Mouse (Mus musculus) thymus, adult 2 months (tissue): ENCODE data around the gene Ticam1. TPM values are rescaled to one million over a fixed set of nuclear protein-coding genes. Genes with fewer than 3 reads are reported as not detected.

Source experiments
- DNase-seq: peaks from one replicate; pipeline ENCODE4 v3.0.0; 2021
- H3K27ac ChIP-seq: fragments of 200-500 bp; 2 replicates; pipeline ENCODE4 v1.5.1; 2012; ENCODE audit warnings: low read length, control low read depth; ENCODE audit not compliant: control insufficient read depth, insufficient read depth
- H3K27me3 ChIP-seq: fragments of 200-500 bp; 2 replicates; pipeline ENCODE4 v1.6.1; 2012; ENCODE audit warnings: mild to moderate bottlenecking, low read length, moderate library complexity, mixed read lengths; ENCODE audit not compliant: control insufficient read depth, insufficient read depth
- H3K36me3 ChIP-seq: fragments of 200-500 bp; 2 replicates; pipeline ENCODE4 v1.6.1; 2012; ENCODE audit warnings: mild to moderate bottlenecking, low read length, moderate library complexity; ENCODE audit not compliant: control insufficient read depth, insufficient read depth
- H3K4me1 ChIP-seq: fragments of 200-500 bp; replicated peaks from 2 replicates; pipeline ENCODE4 v1.6.1; 2012; ENCODE audit warnings: low read length; ENCODE audit not compliant: control insufficient read depth, insufficient read depth
- H3K4me3 ChIP-seq: fragments of 200-500 bp; 2 replicates; pipeline ENCODE4 v1.5.1; 2012; ENCODE audit warnings: mild to moderate bottlenecking, low read length, control low read depth, moderate library complexity; ENCODE audit not compliant: control insufficient read depth, insufficient read depth
- CTCF ChIP-seq: fragments of 200-500 bp; IDR thresholded peaks from 2 replicates; pipeline ENCODE4 v1.5.1; 2012; ENCODE audit warnings: mild to moderate bottlenecking, control low read depth, low read length, moderate library complexity, borderline replicate concordance; ENCODE audit not compliant: control insufficient read depth, poor library complexity, insufficient read depth; ENCODE audit errors: extremely low read depth
- POLR2A ChIP-seq: fragments of 200-500 bp; IDR thresholded peaks from 2 replicates; pipeline ENCODE4 v1.6.1; 2012; ENCODE audit warnings: mild to moderate bottlenecking, low read length, control low read depth, moderate library complexity; ENCODE audit not compliant: control insufficient read depth, poor library complexity, insufficient read depth; ENCODE audit errors: extremely low read depth
- WGBS: fragments of 180-500 bp; shearing (Covaris S2); methylation state at CpG from one replicate; pipeline ENCODE4 v1.1.7; 2018; 5-methylcytosine and 5-hydroxymethylcytosine counted together
- polyA plus RNA-seq: library from polyadenylated mRNA; depleted of rRNA; stranded (reverse); fragments of >200 nt; gene quantifications from 2 replicates; pipeline ENCODE4 v1.2.3, GENCODE M21; 2012; rRNA removed

Ticam1 gene
- polyA plus RNA-seq, 1 experiment, result 21.6 TPM

DNA sequence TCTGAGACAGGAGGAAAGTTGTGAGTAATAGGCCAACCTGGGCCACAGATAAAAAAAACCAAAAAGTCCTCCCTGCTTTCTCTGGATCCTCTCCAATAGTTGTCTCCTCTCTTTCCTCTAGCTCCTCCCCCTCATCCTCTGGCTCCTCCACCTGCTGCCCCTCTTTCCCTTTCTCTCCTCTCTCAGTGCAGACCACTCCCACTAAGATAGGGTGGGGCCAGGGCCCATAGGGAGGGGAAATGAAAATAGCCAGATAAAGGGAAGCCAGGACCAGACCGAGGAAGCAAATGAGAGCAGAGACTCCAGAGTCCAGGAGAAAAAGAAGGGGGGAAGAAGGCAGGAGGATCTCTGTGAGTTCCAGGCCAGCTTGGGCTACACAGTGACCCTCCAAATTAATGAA, 51.7 kb downstream of the Ticam1 start:
- TF ChIP-seq CTCF (no peak), POLR2A (no peak)
- WGBS, result 32% methylated on average over 1 of the region's 1 CpGs
- Histone ChIP-seq H3K4me3 (no peak overlapping the region), H3K27ac (no peak overlapping the region), H3K36me3 (no peaks in the 10 kb centered on the region), H3K27me3 (no peaks in the 10 kb centered on the region), H3K4me1 (no peaks in the 10 kb centered on the region)
- no peak for DNase-seq

GRCm38 (mm10) chr17:56219805-56220204, 56.8 kb downstream of the Ticam1 start:
- Histone ChIP-seq H3K27ac (no peak overlapping the region), H3K27me3 (no peaks in the 10 kb centered on the region), H3K36me3 (no peaks in the 10 kb centered on the region), H3K4me1 (peaks cover 17% of the 10 kb centered on the region), H3K4me3 (no peak overlapping the region)
- 65% methylated on average over 3 of the region's 3 CpGs for WGBS
- TF ChIP-seq POLR2A, result no peak
- no peak for TF ChIP-seq CTCF
- no peak for DNase-seq

Other genes starting within 250 kb of the Ticam1 start
- gene Sh3gl1, start 240.2 kb downstream of the Ticam1 start, polyA plus RNA-seq, result 216 and 248 TPM in 2 replicates
- gene Chaf1a, start 236.3 kb downstream of the Ticam1 start, polyA plus RNA-seq, result 16.9 and 21.4 TPM in 2 replicates
- gene Ubxn6, start 201.8 kb downstream of the Ticam1 start, polyA plus RNA-seq, result 76.7 and 93.1 TPM in 2 replicates
- 80.6 and 83.3 TPM in 2 replicates for gene Hdgfl2, start 197.2 kb downstream of the Ticam1 start, polyA plus RNA-seq
- gene Plin4, start 167.0 kb downstream of the Ticam1 start, polyA plus RNA-seq, result 16.7 and 29.0 TPM in 2 replicates
- gene Plin5, start 159.2 kb downstream of the Ticam1 start, polyA plus RNA-seq, result 6.2 and 11.7 TPM in 2 replicates
- 23.5 and 27.0 TPM in 2 replicates for gene Lrg1, start 154.8 kb downstream of the Ticam1 start, polyA plus RNA-seq
- gene Sema6b, start 136.4 kb downstream of the Ticam1 start, polyA plus RNA-seq, result 3.8 and 4.9 TPM in 2 replicates
- 21.6 and 26.8 TPM in 2 replicates for gene Tnfaip8l1, start 114.3 kb downstream of the Ticam1 start, polyA plus RNA-seq
- 57.4 and 62.3 TPM in 2 replicates for gene Mydgf, start 92.9 kb downstream of the Ticam1 start, polyA plus RNA-seq
- gene Dpp9, start 57.9 kb downstream of the Ticam1 start, polyA plus RNA-seq, result 85.6 and 95.2 TPM in 2 replicates
- 43.1 and 45.2 TPM in 2 replicates for gene Fem1a, start 20.0 kb downstream of the Ticam1 start, polyA plus RNA-seq
- 29.3 and 33.0 TPM in 2 replicates for gene Plin3, start 16.1 kb upstream of the Ticam1 start, polyA plus RNA-seq
- gene Arrdc5, start 23.5 kb upstream of the Ticam1 start, polyA plus RNA-seq, result not detected in 2 replicates
- gene Uhrf1, start 26.5 kb upstream of the Ticam1 start, polyA plus RNA-seq, result 154 and 258 TPM in 2 replicates
- 94.1 and 117 TPM in 2 replicates for gene Kdm4b, start 49.3 kb upstream of the Ticam1 start, polyA plus RNA-seq
- 235 and 305 TPM in 2 replicates for gene Ptprs, start 199.7 kb upstream of the Ticam1 start, polyA plus RNA-seq
- 0.67 TPM in 1 of 2 replicates, not detected in the other for gene Znrf4, start 235.6 kb upstream of the Ticam1 start, polyA plus RNA-seq